Mouse (Mus musculus) hindbrain, embryonic 16.5 days (tissue): ENCODE data around the gene Med28. TPM values are rescaled to one million over a fixed set of nuclear protein-coding genes. Genes with fewer than 3 reads are reported as not detected.

ENCODE experiments used
- ATAC-seq: fragments of 200-750 bp; cut with Nextera tagmentation; 2 replicates; pipeline ENCODE4 v1.8.0; 2017; ENCODE audit warnings: moderate TSS enrichment, moderate library complexity
- H3K27ac ChIP-seq: fragments of 300-500 bp; sonication (generic); 2 replicates; pipeline ENCODE4 v1.5.1; 2014; ENCODE audit warnings: low read depth, mild to moderate bottlenecking, control low read depth, low read length, moderate library complexity
- H3K27me3 ChIP-seq: fragments of 300-500 bp; sonication (generic); replicated peaks from 2 replicates; pipeline ENCODE4 v1.6.1; 2014; ENCODE audit warnings: low read length; ENCODE audit not compliant: control insufficient read depth, insufficient read depth
- H3K36me3 ChIP-seq: fragments of 300-500 bp; sonication (generic); 2 replicates; pipeline ENCODE4 v1.6.1; 2014; ENCODE audit warnings: mild to moderate bottlenecking, low read length, moderate library complexity, mixed read lengths; ENCODE audit not compliant: control insufficient read depth, insufficient read depth
- H3K4me1 ChIP-seq: fragments of 300-500 bp; sonication (generic); 2 replicates; pipeline ENCODE4 v1.6.1; 2014; ENCODE audit warnings: low read depth, low read length; ENCODE audit not compliant: control insufficient read depth, insufficient read depth
- H3K4me2 ChIP-seq: fragments of 300-500 bp; sonication (generic); 2 replicates; pipeline ENCODE4 v1.6.1; 2014; ENCODE audit warnings: mild to moderate bottlenecking, low read length, control low read depth, moderate library complexity
- H3K4me3 ChIP-seq: fragments of 300-500 bp; sonication (generic); 2 replicates; pipeline ENCODE4 v1.5.1; 2014; ENCODE audit warnings: mild to moderate bottlenecking, low read length, control low read depth, moderate library complexity
- H3K9ac ChIP-seq: fragments of 300-500 bp; sonication (generic); 2 replicates; pipeline ENCODE4 v1.6.1; 2014; ENCODE audit warnings: low read depth, mild to moderate bottlenecking, control low read depth, low read length, moderate library complexity
- H3K9me3 ChIP-seq: fragments of 300-500 bp; sonication (generic); 2 replicates; pipeline ENCODE4 v1.6.1; 2014; ENCODE audit warnings: mild to moderate bottlenecking, low read length, moderate library complexity; ENCODE audit not compliant: control insufficient read depth
- whole genome bisulfite sequencing: fragments of 180-500 bp; shearing (Covaris S2); extraction: QIAGEN DNeasy Blood & Tissue Kit; methylation state at CpG from one replicate; pipeline ENCODE4 v1.1.7; 2014; 5-methylcytosine and 5-hydroxymethylcytosine counted together
- polyA plus RNA-seq: library from polyadenylated mRNA; unstranded; fragments of >200 nt; fragmentation: Nextera tagmentation; extraction: Ambion mirVana; gene quantifications from 2 replicates; pipeline ENCODE4 v1.2.1, GENCODE M21; 2015

The Med28 gene
- 243 and 250 TPM in 2 replicates for polyA plus RNA-seq

DNA sequence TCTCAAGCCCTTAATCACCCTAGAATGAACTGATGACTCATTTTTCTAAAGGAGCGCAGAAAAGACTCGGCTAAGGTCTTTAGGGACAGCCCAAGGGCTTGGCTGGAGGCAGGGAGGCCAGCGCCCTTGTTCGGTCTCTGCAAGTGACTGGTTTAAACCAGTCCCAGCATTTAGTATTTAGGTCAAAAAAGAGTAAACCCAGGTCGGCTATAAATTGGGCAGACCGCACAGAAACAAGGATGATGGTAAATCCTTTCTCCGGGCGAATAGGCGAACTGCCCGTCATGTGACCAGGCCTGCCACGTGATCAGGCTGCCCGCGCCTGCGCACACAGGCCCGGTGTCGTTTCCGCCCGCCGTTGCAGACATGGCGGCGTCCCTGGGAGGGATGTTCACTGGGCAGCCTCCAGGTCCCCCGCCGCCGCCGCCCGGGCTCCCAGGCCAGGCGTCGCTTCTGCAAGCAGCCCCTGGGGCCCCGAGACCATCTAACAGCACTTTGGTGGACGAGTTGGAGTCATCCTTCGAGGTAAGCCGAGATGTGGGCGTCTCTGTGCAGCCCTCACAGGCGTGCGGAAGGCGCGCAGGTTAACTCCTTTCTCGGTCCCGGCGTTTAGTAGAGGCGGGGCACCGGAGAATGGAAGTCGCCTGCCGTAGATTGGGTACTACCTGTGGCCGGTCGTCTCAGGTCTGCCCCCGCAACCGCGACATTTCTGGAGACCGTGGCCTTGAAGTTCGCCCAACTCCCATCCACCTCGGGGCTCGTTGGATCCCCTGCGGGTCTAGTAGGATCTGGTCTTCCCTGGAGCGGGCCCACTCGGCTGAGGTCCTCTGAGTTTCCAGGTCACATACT lies at the start of gene Med28:
Gene Med28 (plus strand): TSS at position 270 of the 849 bp plus-strand sequence.
- peaks cover 18% of the 10 kb centered on the region for H3K4me1 ChIP-seq
- H3K9me3 ChIP-seq = no peaks in the 10 kb centered on the region
- H3K27me3 ChIP-seq = no peaks in the 10 kb centered on the region
- H3K27ac ChIP-seq = peak within 1 kb of the TSS; percentile 89
- H3K4me3 ChIP-seq = peak within 1 kb of the TSS; percentile 86
- H3K4me2 ChIP-seq = peak within 1 kb of the TSS; percentile 98
- peak within 1 kb of the TSS; percentile 93 for H3K9ac ChIP-seq
- ATAC-seq = peak; percentile 98
- 1% methylated on average over 56 of the region's 56 CpGs for WGBS
- peaks cover 1% of the 10 kb centered on the region; the same call in 1 of the 2 replicates for H3K36me3 ChIP-seq

DNA sequence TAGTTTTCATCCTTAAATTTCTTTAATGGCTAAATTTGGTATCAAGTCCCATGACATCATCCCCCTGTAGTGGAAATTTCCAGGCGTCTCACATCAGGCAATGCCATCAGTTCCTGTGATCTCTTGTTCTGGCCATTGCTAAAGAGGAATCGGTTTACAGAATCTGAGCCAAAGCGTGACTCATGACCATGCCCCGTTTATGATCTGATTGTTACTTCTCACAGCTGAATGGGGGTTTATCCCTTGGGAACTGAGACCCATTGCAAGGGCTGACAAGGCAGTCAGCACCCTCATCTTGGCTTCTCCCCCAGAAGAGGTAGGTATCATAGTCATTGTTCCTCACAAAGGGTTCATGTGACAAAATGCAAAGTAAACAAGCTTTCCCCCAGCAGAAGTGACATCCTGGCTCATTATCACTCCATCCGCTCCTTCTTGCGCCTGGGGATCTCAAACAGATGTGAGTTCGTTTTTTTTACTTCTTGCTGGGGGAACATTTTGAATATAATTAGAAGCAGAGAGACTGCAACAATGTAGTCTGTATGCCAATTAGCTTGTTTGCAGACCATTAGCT lies 47.1 kb upstream of the Med28 start:
- Histone ChIP-seq H3K27me3 (no peaks in the 10 kb centered on the region), H3K4me1 (peaks cover 6% of the 10 kb centered on the region; the same call in 1 of the 2 replicates), H3K9ac (no peak overlapping the region), H3K4me3 (no peak overlapping the region), H3K27ac (no peak overlapping the region), H3K36me3 (no peaks in the 10 kb centered on the region), H3K4me2 (no peak overlapping the region), H3K9me3 (no peaks in the 10 kb centered on the region)
- no peak for ATAC-seq
- WGBS = 59% methylated on average over 7 of the region's 7 CpGs

GRCm38 (mm10) chr5:45473521-45473920 lies 46.5 kb upstream of the Med28 start:
- no peaks in the 10 kb centered on the region for H3K9me3 ChIP-seq
- WGBS = 72% methylated on average over 1 of the region's 1 CpGs
- H3K9ac ChIP-seq = no peak overlapping the region
- no peaks in the 10 kb centered on the region for H3K36me3 ChIP-seq
- H3K4me3 ChIP-seq = no peak overlapping the region
- no peak for ATAC-seq
- no peak overlapping the region for H3K4me2 ChIP-seq
- H3K27me3 ChIP-seq = no peaks in the 10 kb centered on the region
- H3K27ac ChIP-seq = no peak overlapping the region
- peaks cover 6% of the 10 kb centered on the region; the same call in 1 of the 2 replicates for H3K4me1 ChIP-seq

DNA sequence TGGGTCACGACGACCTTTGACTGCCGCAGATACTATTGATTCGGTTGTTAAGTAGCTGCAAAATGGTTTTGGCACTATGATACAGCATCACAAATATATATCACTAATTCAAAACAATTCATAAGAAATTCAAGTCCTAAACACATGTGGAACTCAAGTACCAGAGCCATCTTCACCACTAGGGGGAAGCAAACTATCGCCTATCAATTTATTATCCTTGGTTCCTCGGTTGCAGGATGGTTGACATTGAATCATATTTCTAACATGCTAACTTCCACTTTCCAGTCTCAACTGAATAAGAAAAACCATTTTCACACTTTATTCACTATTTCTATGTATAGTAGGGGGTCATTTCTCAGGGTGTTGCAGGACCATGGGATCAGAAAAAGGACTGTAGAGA lies 45.8 kb upstream of the Med28 start:
- Histone ChIP-seq H3K9me3 (no peaks in the 10 kb centered on the region), H3K36me3 (no peaks in the 10 kb centered on the region), H3K4me1 (peaks cover 6% of the 10 kb centered on the region; the same call in 1 of the 2 replicates), H3K4me3 (no peak overlapping the region), H3K27ac (no peak overlapping the region), H3K9ac (no peak overlapping the region), H3K27me3 (no peaks in the 10 kb centered on the region; the same call in 1 of the 2 replicates), H3K4me2 (no peak overlapping the region)
- WGBS = 32% methylated on average over 6 of the region's 6 CpGs
- peak; percentile 73 for ATAC-seq

DNA sequence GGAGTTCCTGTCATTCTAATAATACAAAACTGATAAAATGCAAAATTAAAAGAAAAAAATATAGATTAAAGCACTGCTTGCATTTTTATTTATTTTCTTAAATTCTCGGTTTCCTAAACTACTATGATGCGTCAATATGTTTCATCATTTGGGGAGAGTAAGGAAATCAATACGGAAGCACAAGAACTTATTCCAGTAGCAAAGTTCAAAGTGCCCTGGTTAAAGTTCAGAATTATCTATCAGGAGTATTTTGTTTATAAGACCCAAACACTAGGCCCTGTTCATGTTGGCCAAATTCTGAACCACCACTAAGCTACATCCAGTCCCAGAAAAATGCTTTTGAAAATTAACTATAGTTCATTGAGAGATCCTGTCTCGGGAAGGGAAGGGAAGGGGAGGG lies 45.3 kb upstream of the Med28 start:
- Histone ChIP-seq H3K4me1 (peaks cover 6% of the 10 kb centered on the region; the same call in 1 of the 2 replicates), H3K27ac (no peak overlapping the region), H3K9ac (no peak overlapping the region), H3K36me3 (no peaks in the 10 kb centered on the region), H3K4me3 (no peak overlapping the region), H3K4me2 (no peak overlapping the region), H3K9me3 (no peaks in the 10 kb centered on the region), H3K27me3 (no peaks in the 10 kb centered on the region; the same call in 1 of the 2 replicates)
- no peak for ATAC-seq
- WGBS = 79% methylated on average over 3 of the region's 4 CpGs

GRCm38 (mm10) chr5:45475771-45476170 lies 44.3 kb upstream of the Med28 start:
- WGBS = 83% methylated on average over 5 of the region's 5 CpGs
- no peak overlapping the region for H3K27ac ChIP-seq
- no peak for ATAC-seq
- H3K4me1 ChIP-seq = peaks cover 6% of the 10 kb centered on the region; the same call in 1 of the 2 replicates
- H3K36me3 ChIP-seq = no peaks in the 10 kb centered on the region
- no peak overlapping the region for H3K9ac ChIP-seq
- H3K4me2 ChIP-seq = no peak overlapping the region
- no peak overlapping the region for H3K4me3 ChIP-seq
- H3K9me3 ChIP-seq = no peaks in the 10 kb centered on the region
- no peaks in the 10 kb centered on the region; the same call in 1 of the 2 replicates for H3K27me3 ChIP-seq

- Histone ChIP-seq H3K4me3 (no peak overlapping the region), H3K9me3 (no peaks in the 10 kb centered on the region), H3K36me3 (no peaks in the 10 kb centered on the region), H3K27ac (no peak overlapping the region), H3K4me2 (peak overlapping the region; percentile 23), H3K4me1 (peaks cover 6% of the 10 kb centered on the region; the same call in 1 of the 2 replicates), H3K27me3 (no peaks in the 10 kb centered on the region; the same call in 1 of the 2 replicates), H3K9ac (no peak overlapping the region)
- ATAC-seq = 0 out of 2 replicates have a peak, but pooled peaks have one; percentile 14
- 23% methylated on average over 6 of the region's 6 CpGs for WGBS
Observed at GRCm38 (mm10) chr5:45476288-45476687, 43.7 kb upstream of the Med28 start.

- WGBS = 83% methylated on average over 7 of the region's 7 CpGs
- Histone ChIP-seq H3K9ac (no peak overlapping the region), H3K27me3 (no peaks in the 10 kb centered on the region; the same call in 1 of the 2 replicates)
Observed at GRCm38 (mm10) chr5:45477601-45478000, 42.4 kb upstream of the Med28 start.

DNA sequence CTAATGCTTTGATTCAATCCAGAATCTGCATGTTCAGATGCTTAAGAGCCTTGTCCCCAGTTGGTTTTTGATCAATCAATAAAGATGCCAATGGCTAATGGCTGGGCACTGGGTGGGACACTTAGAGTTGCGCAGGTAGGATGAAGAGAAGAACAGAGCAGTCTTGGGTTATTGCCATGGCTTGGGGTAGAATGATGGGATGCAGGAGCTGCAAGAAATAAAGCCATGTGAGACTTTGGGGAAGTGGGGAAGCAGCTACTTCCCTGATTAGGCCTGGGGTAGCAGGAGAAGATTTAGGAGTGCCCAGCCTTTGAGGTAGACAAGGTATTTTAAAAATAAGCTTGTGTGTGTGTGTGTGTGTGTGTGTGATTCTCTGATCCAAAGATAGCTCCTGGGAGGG lies 40.0 kb upstream of the Med28 start:
- H3K27ac ChIP-seq = no peak overlapping the region

More at GRCm38 (mm10) chr5:45477601-45478000, 42.4 kb upstream of the Med28 start:
- peaks cover 6% of the 10 kb centered on the region; the same call in 1 of the 2 replicates for H3K4me1 ChIP-seq
- H3K4me2 ChIP-seq = no peak overlapping the region
- no peak for ATAC-seq
- no peaks in the 10 kb centered on the region for H3K9me3 ChIP-seq
- H3K27ac ChIP-seq = no peak overlapping the region
- no peaks in the 10 kb centered on the region for H3K36me3 ChIP-seq
- H3K4me3 ChIP-seq = no peak overlapping the region

More for the DNA sequence above, 40.0 kb upstream of the Med28 start:
- H3K27me3 ChIP-seq = no peaks in the 10 kb centered on the region; the same call in 1 of the 2 replicates
- 91% methylated on average over 1 of the region's 1 CpGs for WGBS
- no peak overlapping the region for H3K4me3 ChIP-seq
- no peak overlapping the region for H3K9ac ChIP-seq
- no peak for ATAC-seq
- no peaks in the 10 kb centered on the region for H3K9me3 ChIP-seq
- H3K4me1 ChIP-seq = peaks cover 6% of the 10 kb centered on the region; the same call in 1 of the 2 replicates
- no peak overlapping the region for H3K4me2 ChIP-seq
- no peaks in the 10 kb centered on the region for H3K36me3 ChIP-seq
